ENCODE assay signal across 18 mouse cellular contexts in the genomic region with DNA sequence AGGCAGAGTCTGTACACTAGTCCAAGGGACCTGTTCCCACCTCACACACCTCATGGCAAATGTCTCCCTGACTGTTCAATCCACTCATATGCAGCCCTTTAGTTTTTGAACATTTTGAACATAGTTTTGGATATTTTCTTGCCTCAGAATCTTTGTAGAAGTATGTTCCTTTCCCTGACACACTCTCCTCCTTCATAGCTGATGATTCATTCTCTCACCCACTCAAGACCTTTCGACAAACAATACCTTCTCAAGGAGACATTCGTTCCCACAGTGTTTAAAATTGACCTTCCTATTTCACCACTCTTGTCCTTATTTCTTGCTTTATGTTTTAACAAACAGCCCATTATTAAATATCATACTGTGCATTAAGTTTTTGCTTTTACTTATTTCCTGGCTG.
"Had no signal": no experiment of that assay in that cellular context is flagged by ENCODE, and none has a peak within 500 bp of the region (broad histone marks: within the 10 kb centered on the region; RNA-seq: fewer than 3 reads in every experiment).

No protein-coding gene starts in this region.

- DNase-seq: lung, adult 18-20 months; lung, embryonic 14.5 days; lung, postnatal 10 days; lung, postnatal 4 days; midbrain, embryonic 14.5 days; retina, postnatal 1 day; right cerebral cortex, postnatal 14 days; right cerebral cortex, postnatal 4 days; spleen, adult 18-20 months; thymus, adult 2 months; thymus, postnatal 25 days; thymus, postnatal 4 days had no signal

- H3K27ac ChIP-seq: midbrain, embryonic 10.5 days; midbrain, embryonic 12.5 days; neural tube, embryonic 13.5 days; neural tube, embryonic 15.5 days had no signal

- H3K4me3 ChIP-seq: midbrain, embryonic 10.5 days; midbrain, embryonic 12.5 days; myocyte; neural tube, embryonic 13.5 days; neural tube, embryonic 15.5 days had no signal

- ATAC-seq: midbrain, embryonic 16.5 days had no signal
